Mouse (Mus musculus) liver, embryonic 13.5 days (tissue): ENCODE results near the gene Gin1. TPM values are rescaled to one million over a fixed set of nuclear protein-coding genes. Genes with fewer than 3 reads are reported as not detected.

Source experiments
- ATAC-seq: fragments of 200-750 bp; cut with Nextera tagmentation; 2 replicates; pipeline ENCODE4 v1.8.0; 2017; ENCODE audit warnings: low read depth, mild to moderate bottlenecking, moderate number of reproducible peaks, moderate library complexity
- DNase-seq: peaks from one replicate; pipeline ENCODE4 v3.0.0; 2022
- H3K27ac ChIP-seq: fragments of 300-500 bp; sonication (generic); 2 replicates; pipeline ENCODE4 v1.5.1; 2015; ENCODE audit warnings: moderate library complexity, mild to moderate bottlenecking, inconsistent platforms
- H3K27me3 ChIP-seq: fragments of 300-500 bp; sonication (generic); 2 replicates; pipeline ENCODE4 v1.6.1; 2015; ENCODE audit warnings: mild to moderate bottlenecking, inconsistent platforms
- H3K36me3 ChIP-seq: fragments of 300-500 bp; sonication (generic); 2 replicates; pipeline ENCODE4 v1.6.1; 2015; ENCODE audit warnings: mild to moderate bottlenecking, inconsistent platforms
- H3K4me1 ChIP-seq: fragments of 300-500 bp; sonication (generic); replicated peaks from 2 replicates; pipeline ENCODE4 v1.6.1; 2015; ENCODE audit warnings: inconsistent platforms
- H3K4me2 ChIP-seq: fragments of 300-500 bp; sonication (generic); 2 replicates; pipeline ENCODE4 v1.6.1; 2015; ENCODE audit warnings: inconsistent platforms, mild to moderate bottlenecking, moderate library complexity
- H3K4me3 ChIP-seq: fragments of 300-500 bp; sonication (generic); replicated peaks from 2 replicates; pipeline ENCODE4 v1.5.1; 2015; ENCODE audit warnings: mild to moderate bottlenecking, inconsistent platforms
- H3K9ac ChIP-seq: fragments of 300-500 bp; sonication (generic); 2 replicates; pipeline ENCODE4 v1.6.1; 2015; ENCODE audit warnings: mild to moderate bottlenecking, inconsistent platforms
- H3K9me3 ChIP-seq: fragments of 300-500 bp; sonication (generic); replicated peaks from 2 replicates; pipeline ENCODE4 v1.6.1; 2016; ENCODE audit warnings: inconsistent platforms
- WGBS: fragments of 180-500 bp; shearing (Covaris S2); methylation state at CpG from one replicate; pipeline ENCODE4 v1.1.7; 2015; ENCODE audit not compliant: insufficient replicate concordance; 5-methylcytosine and 5-hydroxymethylcytosine counted together
- polyA plus RNA-seq: library from polyadenylated mRNA; unstranded; fragments of >200 nt; fragmentation: Nextera tagmentation; extraction: Ambion mirVana; gene quantifications from 2 replicates; pipeline ENCODE4 v1.2.1, GENCODE M21; 2015

The Gin1 gene
- 13.6 and 15.7 TPM in 2 replicates for polyA plus RNA-seq

DNA sequence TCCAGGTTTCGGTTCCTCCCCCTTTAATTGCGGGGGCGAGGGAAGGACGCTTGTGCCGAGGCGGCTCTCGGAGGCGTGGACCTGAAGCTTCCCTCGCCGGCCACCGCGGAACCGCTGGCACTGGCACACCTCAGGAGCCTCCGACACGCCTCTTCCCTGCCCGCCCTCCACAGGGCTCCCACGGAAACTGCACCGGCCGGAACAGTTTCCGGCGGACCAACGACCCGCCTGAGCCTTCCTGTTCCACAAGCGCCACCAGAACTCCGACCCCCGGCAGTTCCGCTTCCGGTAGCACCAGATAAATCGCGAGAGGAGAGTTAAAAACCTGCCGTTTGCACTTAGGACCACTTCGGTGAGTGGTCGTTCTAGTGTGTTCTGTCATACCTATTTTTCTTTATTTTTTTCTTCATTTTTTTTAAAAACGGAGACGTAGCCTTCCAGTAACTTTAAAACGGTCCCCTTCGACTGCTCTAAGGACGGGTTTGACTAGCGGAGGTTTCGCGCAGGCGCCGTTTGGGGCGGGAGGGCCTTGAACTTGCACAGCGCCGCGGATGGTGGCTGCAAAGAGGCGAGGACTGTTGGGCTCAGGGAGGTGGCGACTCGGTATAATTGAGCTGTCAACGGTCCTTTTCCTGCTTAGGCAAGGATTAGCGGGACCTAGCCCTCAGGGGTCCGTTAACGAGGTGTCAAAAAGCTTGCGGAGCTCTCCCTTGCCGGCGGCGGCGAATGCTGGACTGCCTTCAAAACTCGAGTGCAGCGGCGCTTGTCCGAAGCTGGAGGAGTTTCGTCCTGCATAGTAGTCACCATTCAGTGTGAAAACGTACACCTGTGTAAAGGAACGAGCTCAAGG, at the start of gene Gin1, which contains the start of gene Ppip5k2:
Gin1 (plus strand) TSS at position 269 of the 850 bp plus-strand sequence.
Ppip5k2 (minus strand) TSS at position 508 of the 850 bp plus-strand sequence.
- peaks cover 61% of the 10 kb centered on the region for H3K4me1 ChIP-seq

DNA sequence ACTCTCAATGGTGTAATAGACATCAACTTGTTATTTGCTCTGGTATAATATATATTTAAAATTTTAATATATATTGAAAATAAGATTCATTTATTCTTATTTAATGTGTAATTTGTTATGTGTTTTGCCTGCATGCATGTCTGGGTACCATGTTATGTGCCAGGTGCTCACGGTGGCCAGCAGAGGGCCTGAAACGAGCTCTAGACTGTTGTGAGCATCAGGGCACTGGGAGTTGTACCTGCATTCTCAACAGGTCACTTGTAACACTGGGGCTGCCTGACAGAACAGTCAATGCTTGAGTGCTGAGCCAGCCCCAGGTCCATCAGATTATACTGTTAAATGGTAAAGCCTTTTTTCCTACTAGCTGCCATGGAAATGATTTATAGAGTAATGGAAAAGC, 43.2 kb upstream of the Gin1 start:
- H3K27ac ChIP-seq, result no peak overlapping the region
- no peaks in the 10 kb centered on the region for H3K4me1 ChIP-seq
- no peak for ATAC-seq
- WGBS, result 54% methylated on average over 2 of the region's 2 CpGs
- no peak overlapping the region for H3K4me3 ChIP-seq
- H3K27me3 ChIP-seq, result no peaks in the 10 kb centered on the region
- H3K9ac ChIP-seq, result no peak overlapping the region
- DNase-seq, result no peak
- no peaks in the 10 kb centered on the region for H3K9me3 ChIP-seq
- peaks cover 19% of the 10 kb centered on the region for H3K36me3 ChIP-seq
- no peak overlapping the region for H3K4me2 ChIP-seq

More for the DNA sequence above, at the start of gene Gin1, which contains the start of gene Ppip5k2:
- Histone ChIP-seq H3K27me3 (no peaks in the 10 kb centered on the region), H3K36me3 (no peaks in the 10 kb centered on the region), H3K9ac (peak within 1 kb of the TSS; percentile 85), H3K4me3 (peak within 1 kb of the TSS; percentile 94), H3K9me3 (no peaks in the 10 kb centered on the region), H3K27ac (peak within 1 kb of the TSS; percentile 90), H3K4me2 (peak within 1 kb of the TSS; percentile 93)
- ATAC-seq (peak; percentile 98), DNase-seq (peak; percentile 90)
- under 1% methylated on average over 66 of the region's 66 CpGs for WGBS

DNA sequence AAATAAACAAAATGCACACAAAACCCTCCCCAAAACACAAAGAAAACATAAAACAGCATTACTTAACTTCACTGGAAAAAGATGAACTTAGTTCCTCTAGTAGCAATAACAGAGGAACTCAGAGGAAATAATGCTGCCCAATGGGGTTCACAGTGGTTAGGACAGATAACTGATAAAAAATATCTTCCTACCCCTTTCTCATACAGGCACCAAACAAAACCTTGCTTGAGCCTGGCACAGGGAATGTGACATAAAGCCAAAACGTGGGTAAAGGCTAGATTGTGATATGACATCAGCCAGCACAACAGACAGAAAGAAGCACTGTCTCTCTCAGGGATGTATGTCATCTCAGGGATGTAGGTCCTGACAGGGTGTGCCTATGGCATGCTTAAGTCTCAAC, 40.6 kb upstream of the Gin1 start:
- WGBS, result 13% methylated on average over 1 of the region's 1 CpGs
- ATAC-seq, result no peak
- no peak overlapping the region for H3K4me2 ChIP-seq
- H3K27ac ChIP-seq, result no peak overlapping the region
- H3K27me3 ChIP-seq, result no peaks in the 10 kb centered on the region
- peaks cover 13% of the 10 kb centered on the region for H3K36me3 ChIP-seq
- H3K9me3 ChIP-seq, result no peaks in the 10 kb centered on the region
- no peak overlapping the region for H3K4me3 ChIP-seq
- H3K4me1 ChIP-seq, result no peaks in the 10 kb centered on the region
- H3K9ac ChIP-seq, result no peak overlapping the region
- DNase-seq, result no peak

DNA sequence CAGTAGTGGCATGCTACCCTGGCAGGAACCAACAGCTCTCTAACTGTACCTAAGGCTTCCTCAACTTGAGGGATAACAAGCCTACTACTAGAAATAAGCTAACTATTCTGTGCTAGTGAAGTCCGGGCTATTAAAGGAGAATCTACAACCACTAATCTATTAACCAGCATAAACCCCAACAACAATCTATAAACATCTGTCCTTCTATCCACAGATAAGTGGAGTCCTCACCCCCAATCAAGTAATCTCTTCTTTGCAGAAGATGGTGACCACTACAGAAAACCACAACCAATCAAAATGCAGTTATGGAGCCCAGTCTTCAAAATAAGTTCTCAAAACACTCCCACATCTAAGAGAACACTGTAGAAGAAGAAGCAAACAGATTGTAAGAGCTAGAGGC, 26.9 kb upstream of the Gin1 start:
- ATAC-seq (peak; percentile 86), DNase-seq (no peak)
- peaks cover 14% of the 10 kb centered on the region for H3K4me1 ChIP-seq
- H3K27me3 ChIP-seq, result no peaks in the 10 kb centered on the region
- H3K4me3 ChIP-seq, result no peak overlapping the region
- WGBS, result 33% methylated on average over 1 of the region's 1 CpGs
- no peaks in the 10 kb centered on the region for H3K9me3 ChIP-seq
- H3K9ac ChIP-seq, result no peak overlapping the region
- H3K36me3 ChIP-seq, result peaks cover 41% of the 10 kb centered on the region
- peak overlapping the region; percentile 29; the same call in 1 of the 2 replicates for H3K27ac ChIP-seq
- H3K4me2 ChIP-seq, result no peak overlapping the region

DNA sequence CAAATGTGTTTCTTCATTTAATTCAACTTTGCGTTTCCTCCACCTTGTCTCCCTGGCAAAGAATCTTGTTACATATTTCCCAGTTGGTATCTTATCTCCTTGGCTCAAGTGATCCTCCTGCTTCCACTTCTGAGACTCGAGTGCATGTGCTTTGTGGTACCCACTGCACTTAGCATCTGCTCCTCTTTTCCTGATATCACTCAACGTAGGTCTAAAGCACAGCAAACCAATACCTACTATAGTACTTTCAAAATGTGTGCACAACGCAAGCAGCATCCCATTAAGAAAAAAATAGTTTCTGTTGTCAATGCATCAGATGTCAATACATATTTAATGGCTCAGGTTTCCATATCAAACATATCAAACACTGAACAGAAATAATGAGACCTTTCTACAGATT, 24.3 kb upstream of the Gin1 start:
- peaks cover 32% of the 10 kb centered on the region for H3K36me3 ChIP-seq
- H3K27ac ChIP-seq, result no peak overlapping the region
- no peak for DNase-seq
- no peak overlapping the region for H3K9ac ChIP-seq
- H3K27me3 ChIP-seq, result no peaks in the 10 kb centered on the region
- H3K4me3 ChIP-seq, result no peak overlapping the region
- no peak overlapping the region for H3K4me2 ChIP-seq
- no peak for ATAC-seq
- no peaks in the 10 kb centered on the region for H3K9me3 ChIP-seq
- peaks cover 14% of the 10 kb centered on the region for H3K4me1 ChIP-seq
- 64% methylated on average over 4 of the region's 4 CpGs for whole genome bisulfite sequencing

DNA sequence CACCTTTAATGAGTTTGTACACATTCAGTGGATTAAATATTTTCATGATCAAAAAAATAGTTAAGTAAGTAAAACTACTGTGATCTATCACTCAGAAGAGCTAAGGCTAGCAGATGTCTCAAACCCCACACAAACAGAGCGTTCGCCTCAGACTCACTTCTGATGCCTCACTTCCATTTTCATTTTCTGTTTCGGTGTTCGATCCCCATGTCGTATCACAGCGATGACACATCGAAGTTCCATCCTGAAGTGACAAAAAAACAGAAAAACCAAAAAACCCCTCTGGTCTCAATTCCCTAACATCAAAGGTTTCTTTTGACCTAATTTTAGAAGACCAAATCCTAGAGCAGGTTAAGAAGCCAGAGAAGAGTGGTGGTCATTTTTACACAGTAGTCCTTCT, 23.7 kb upstream of the Gin1 start:
- H3K4me1 ChIP-seq, result peaks cover 14% of the 10 kb centered on the region
- DNase-seq (no peak), ATAC-seq (no peak)
- H3K36me3 ChIP-seq, result peaks cover 29% of the 10 kb centered on the region
- no peaks in the 10 kb centered on the region for H3K27me3 ChIP-seq
- H3K27ac ChIP-seq, result no peak overlapping the region
- no peak overlapping the region for H3K4me3 ChIP-seq
- no peaks in the 10 kb centered on the region for H3K9me3 ChIP-seq
- 90% methylated on average over 7 of the region's 7 CpGs for WGBS
- no peak overlapping the region for H3K4me2 ChIP-seq
- H3K9ac ChIP-seq, result no peak overlapping the region

DNA sequence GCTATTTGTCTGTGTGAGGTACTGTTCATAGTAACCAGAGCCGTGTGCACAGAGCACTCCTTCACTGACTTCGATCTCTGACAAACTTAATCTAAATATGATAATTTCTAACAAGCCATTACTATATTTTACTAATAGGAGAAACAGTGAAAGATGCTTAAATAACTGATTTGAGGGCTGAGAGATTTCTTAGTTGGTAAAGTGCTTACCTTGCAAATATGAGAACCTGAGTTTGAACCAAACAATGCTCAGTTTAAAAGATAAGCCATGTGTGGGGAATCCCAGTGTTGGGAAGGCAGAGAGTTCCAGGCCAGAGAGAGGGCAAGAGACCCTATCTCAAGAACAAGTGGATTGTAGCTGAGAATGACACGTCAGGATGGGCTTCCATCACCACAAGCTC, 21.8 kb upstream of the Gin1 start:
- H3K9me3 ChIP-seq, result no peaks in the 10 kb centered on the region
- 86% methylated on average over 3 of the region's 3 CpGs for WGBS
- no peak overlapping the region for H3K9ac ChIP-seq
- H3K4me3 ChIP-seq, result no peak overlapping the region
- H3K27ac ChIP-seq, result no peak overlapping the region
- no peak for DNase-seq
- H3K4me1 ChIP-seq, result peaks cover 4% of the 10 kb centered on the region
- H3K4me2 ChIP-seq, result no peak overlapping the region
- H3K36me3 ChIP-seq, result peaks cover 29% of the 10 kb centered on the region
- H3K27me3 ChIP-seq, result no peaks in the 10 kb centered on the region
- no peak for ATAC-seq

DNA sequence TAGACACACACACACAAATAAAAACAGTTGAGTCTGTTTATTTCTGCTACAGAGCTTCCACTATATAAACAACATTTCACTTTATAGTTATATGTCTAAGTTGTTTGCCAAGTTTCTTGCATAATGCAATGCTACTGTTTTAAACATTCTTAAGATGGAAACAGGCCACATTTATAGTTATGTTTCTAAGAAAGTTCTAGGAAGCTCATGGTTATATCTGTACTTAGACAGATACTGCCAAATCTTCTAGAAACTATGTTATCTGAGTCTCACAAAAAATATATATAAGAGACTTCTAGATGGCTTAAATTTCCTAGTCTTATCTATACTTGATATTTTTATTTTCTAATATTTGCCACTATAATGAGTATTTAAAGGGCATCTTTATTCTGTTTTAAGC, 16.8 kb upstream of the Gin1 start:
- Histone ChIP-seq H3K27me3 (no peaks in the 10 kb centered on the region), H3K4me2 (no peak overlapping the region), H3K9me3 (no peaks in the 10 kb centered on the region), H3K9ac (no peak overlapping the region), H3K36me3 (peaks cover 25% of the 10 kb centered on the region), H3K27ac (no peak overlapping the region; the same call in 1 of the 2 replicates), H3K4me1 (peaks cover 11% of the 10 kb centered on the region), H3K4me3 (no peak overlapping the region)
- no peak for ATAC-seq
- no peak for DNase-seq

DNA sequence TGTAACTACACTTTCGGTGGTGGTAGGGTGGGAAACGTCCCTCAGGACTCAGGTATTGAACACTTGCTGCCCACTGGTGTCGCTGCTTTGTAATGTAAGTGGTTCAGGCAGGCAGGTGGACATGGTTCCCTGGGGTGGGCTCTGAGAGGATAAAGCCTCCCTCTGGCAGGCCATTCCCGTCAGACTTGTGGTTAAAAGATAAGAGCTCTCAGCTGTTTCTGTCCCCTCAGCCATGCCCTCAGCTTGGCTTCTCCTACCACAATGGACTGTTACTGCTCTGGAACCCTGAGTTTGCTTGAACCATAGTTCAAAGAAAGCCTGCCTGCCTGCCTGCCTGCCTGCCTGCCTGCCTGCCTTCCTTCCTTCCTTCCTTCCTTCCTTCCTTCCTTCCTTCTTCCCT, 15.6 kb upstream of the Gin1 start:
- Histone ChIP-seq H3K4me3 (no peak overlapping the region), H3K27me3 (no peaks in the 10 kb centered on the region), H3K4me2 (no peak overlapping the region), H3K36me3 (peaks cover 25% of the 10 kb centered on the region), H3K27ac (no peak overlapping the region; the same call in 1 of the 2 replicates), H3K9me3 (no peaks in the 10 kb centered on the region), H3K9ac (no peak overlapping the region), H3K4me1 (peaks cover 11% of the 10 kb centered on the region)
- DNase-seq (no peak), ATAC-seq (peak; percentile 80)
- WGBS, result 62% methylated on average over 4 of the region's 4 CpGs

DNA sequence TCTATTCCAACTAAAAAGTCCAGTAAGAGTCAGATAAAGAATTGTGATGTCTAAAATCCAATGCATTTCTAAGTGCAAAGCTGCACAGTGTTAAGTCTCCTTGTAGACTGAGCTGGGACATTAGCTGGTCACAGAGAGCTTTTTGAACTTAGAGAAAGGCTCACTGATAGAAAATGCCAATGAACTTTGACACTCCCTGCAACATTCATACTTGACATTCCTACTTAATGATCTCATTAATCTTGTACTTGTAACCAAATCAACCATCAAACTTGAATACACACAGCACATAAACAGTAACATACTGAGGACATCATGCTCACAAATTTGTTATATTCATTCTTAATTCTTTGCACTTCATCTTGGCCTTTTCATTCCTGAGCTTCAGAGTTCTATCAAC, 10.1 kb upstream of the Gin1 start:
- DNase-seq, result no peak
- Histone ChIP-seq H3K27ac (no peak overlapping the region), H3K9me3 (no peaks in the 10 kb centered on the region), H3K36me3 (peaks cover 12% of the 10 kb centered on the region), H3K9ac (no peak overlapping the region), H3K4me1 (0 out of 2 replicates have a peak, but pooled peaks cover 8% of the 10 kb centered on the region), H3K27me3 (no peaks in the 10 kb centered on the region), H3K4me2 (no peak overlapping the region), H3K4me3 (no peak overlapping the region)
- ATAC-seq, result no peak

DNA sequence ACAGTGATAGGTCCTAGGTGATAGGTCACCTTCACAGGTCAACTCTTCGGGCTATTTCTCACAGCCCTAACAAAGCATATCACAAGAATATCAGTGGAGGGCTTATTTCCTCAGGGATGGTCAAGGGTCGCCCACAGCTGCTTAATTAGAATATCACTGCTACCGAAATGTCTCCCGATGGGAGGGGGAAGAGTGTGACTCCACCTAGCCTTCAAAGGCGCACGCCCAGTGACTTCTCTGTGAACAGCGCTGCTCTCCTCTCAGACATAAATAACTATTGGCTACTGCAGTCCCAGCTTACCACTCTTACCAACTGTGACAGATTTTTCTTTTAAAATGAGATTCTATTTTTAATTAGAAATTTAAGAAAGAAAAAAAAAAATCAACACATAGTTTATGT, 9.4 kb upstream of the Gin1 start:
- WGBS, result 78% methylated on average over 7 of the region's 7 CpGs
- H3K4me3 ChIP-seq, result no peak overlapping the region
- H3K36me3 ChIP-seq, result peaks cover 5% of the 10 kb centered on the region; the same call in 1 of the 2 replicates
- H3K4me2 ChIP-seq, result no peak overlapping the region
- H3K9me3 ChIP-seq, result no peaks in the 10 kb centered on the region
- DNase-seq (no peak), ATAC-seq (no peak)
- H3K4me1 ChIP-seq, result peaks cover 9% of the 10 kb centered on the region
- H3K27me3 ChIP-seq, result no peaks in the 10 kb centered on the region
- no peak overlapping the region for H3K9ac ChIP-seq
- H3K27ac ChIP-seq, result no peak overlapping the region

DNA sequence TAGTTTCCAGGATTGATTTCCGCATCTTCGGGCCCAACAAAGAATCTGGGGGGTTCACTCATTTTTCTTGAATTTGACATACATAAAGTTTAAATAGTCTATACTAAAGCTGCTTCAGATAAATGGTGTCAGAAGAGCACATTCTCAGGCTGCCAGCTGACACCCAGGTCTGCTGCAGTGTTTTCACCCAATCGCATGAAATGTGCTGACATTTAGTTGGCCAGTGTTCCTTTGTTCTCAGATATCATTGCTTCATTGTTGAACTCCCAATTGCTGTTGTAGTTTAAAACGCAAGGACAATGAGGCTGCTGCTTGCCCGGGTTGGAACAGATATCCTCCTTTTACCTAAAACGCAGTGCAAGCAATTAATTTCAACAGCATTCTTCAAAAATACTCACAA, 8.5 kb upstream of the Gin1 start:
- H3K4me1 ChIP-seq, result peaks cover 15% of the 10 kb centered on the region
- DNase-seq, result no peak
- H3K4me2 ChIP-seq, result no peak overlapping the region
- WGBS, result 78% methylated on average over 6 of the region's 6 CpGs
- ATAC-seq, result no peak
- H3K36me3 ChIP-seq, result peaks cover 3% of the 10 kb centered on the region; the same call in 1 of the 2 replicates
- no peak overlapping the region for H3K27ac ChIP-seq
- no peak overlapping the region for H3K9ac ChIP-seq
- H3K4me3 ChIP-seq, result no peak overlapping the region
- no peaks in the 10 kb centered on the region for H3K9me3 ChIP-seq
- H3K27me3 ChIP-seq, result no peaks in the 10 kb centered on the region
